9 mouse cellular contexts compared by ENCODE assay signal in the genomic region with DNA sequence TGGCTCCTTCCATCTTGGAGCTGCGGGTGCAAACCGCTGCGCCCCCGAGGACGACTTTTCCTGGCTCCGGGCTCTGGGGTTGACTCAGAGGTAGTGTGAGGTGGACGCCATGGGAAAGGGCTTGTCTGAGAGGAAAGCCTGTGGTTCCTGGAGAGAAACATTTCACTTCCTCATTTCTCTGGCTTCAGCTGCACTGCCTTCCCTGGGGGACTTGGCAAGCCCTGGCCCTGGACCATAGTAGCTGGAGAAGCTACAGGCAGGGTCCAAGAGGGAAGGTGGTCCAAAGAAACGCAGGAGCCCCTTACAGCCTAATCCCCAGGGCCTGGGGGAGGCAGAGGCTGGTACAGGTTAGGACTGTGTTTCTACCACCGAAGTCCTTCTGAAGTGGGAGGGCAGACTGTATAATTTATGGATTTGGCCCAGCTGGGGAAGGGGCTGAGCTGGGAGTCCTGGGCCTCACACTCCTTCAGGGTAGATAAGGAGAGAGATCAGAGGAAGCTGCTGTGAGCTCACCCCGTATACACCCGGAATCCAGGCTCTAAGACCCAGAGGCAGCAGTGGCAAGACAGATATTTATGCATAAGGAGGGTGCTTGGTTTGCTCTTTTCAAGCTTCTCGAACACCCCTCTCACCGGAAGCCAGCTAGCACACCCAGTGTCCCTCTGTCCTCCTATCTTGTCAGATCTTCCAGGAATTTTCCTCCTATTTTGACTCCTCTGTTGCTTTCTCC. TPM values are rescaled to one million over a fixed set of nuclear protein-coding genes. Genes with fewer than 3 reads are reported as not detected.
DNase-seq lines count a peak whose midpoint lies in the region; ATAC-seq and TF ChIP-seq lines count a peak whose summit lies in the region.
"Had no signal": no experiment of that assay in that cellular context is flagged by ENCODE, and none has a peak within 500 bp of the region (broad histone marks: within the 10 kb centered on the region; RNA-seq: fewer than 3 reads in every experiment).

No protein-coding gene starts in this region.

- TF ChIP-seq CTCF in intestine, postnatal 0 days (IDR thresholded peaks at IDR 0.05; ENCODE audit: low read depth), result no peak

- no peak overlapping the region for H3K4me3 ChIP-seq in intestine, embryonic 14.5 days (ENCODE audit: low read depth, low read length)
- H3K4me3 ChIP-seq in intestine, postnatal 0 days (ENCODE audit: low read depth, low read length), result no peak overlapping the region

- DNase-seq in intestine, embryonic 14.5 days (ENCODE audit: low spot score), result no peak
- DNase-seq in heart, adult 18-20 months, result peak; percentile 47 to 78
- peak; percentile 39 to 49 for DNase-seq in kidney, postnatal 36 days
- DNase-seq in urinary bladder, postnatal 25 days (ENCODE audit: low spot score), result no peak
- no peak for DNase-seq in left cerebral cortex, adult 9 months (ENCODE audit: low spot score in 2 of 2)
- DNase-seq in T-cell, adult 2 months (ENCODE audit: low spot score), result no peak
- DNase-seq: left cerebral cortex, postnatal 4 days had no signal

- H3K9me3 ChIP-seq in intestine, embryonic 14.5 days (ENCODE audit: control insufficient read depth, low read length), result no peaks in the 10 kb centered on the region
- no peaks in the 10 kb centered on the region for H3K9me3 ChIP-seq in intestine, postnatal 0 days (ENCODE audit: control insufficient read depth)

- WGBS in intestine, embryonic 14.5 days, result 49% methylated on average over 13 of the region's 13 CpGs
- 44% methylated on average over 13 of the region's 13 CpGs for WGBS in intestine, postnatal 0 days

- H3K27ac ChIP-seq in intestine, embryonic 14.5 days (ENCODE audit: low read depth), result peak overlapping the region; percentile 57
- H3K27ac ChIP-seq in intestine, postnatal 0 days (ENCODE audit: low read depth, low read length), result no peak overlapping the region

- no peak overlapping the region for H3K9ac ChIP-seq in intestine, embryonic 14.5 days (ENCODE audit: low read length)
- no peak overlapping the region for H3K9ac ChIP-seq in intestine, postnatal 0 days (ENCODE audit: low read depth, low read length)

- no peaks in the 10 kb centered on the region for H3K36me3 ChIP-seq in intestine, embryonic 14.5 days (ENCODE audit: control insufficient read depth, insufficient read depth, low read length)
- H3K36me3 ChIP-seq in intestine, postnatal 0 days (ENCODE audit: control insufficient read depth, insufficient read depth), result no peaks in the 10 kb centered on the region

- no peak overlapping the region for H3K4me2 ChIP-seq in intestine, embryonic 14.5 days (ENCODE audit: low read length)
- H3K4me2 ChIP-seq in intestine, postnatal 0 days (replicated peaks; ENCODE audit: low read depth), result no peak overlapping the region

- H3K4me1 ChIP-seq in intestine, embryonic 14.5 days (replicated peaks; ENCODE audit: control insufficient read depth, insufficient read depth, low read length), result peaks cover 4% of the 10 kb centered on the region
- no peaks in the 10 kb centered on the region; the same call in 1 of the 2 replicates for H3K4me1 ChIP-seq in intestine, postnatal 0 days (replicated peaks; ENCODE audit: control insufficient read depth, insufficient read depth, low read length)

- ATAC-seq in intestine, embryonic 14.5 days (replicated peaks; ENCODE audit: low FRiP score, low TSS enrichment, low read depth), result peak; percentile 66; the same call in 1 of the 2 replicates
- no peak for ATAC-seq in intestine, postnatal 0 days
- ATAC-seq in megakaryocyte-erythroid progenitor cell, adult 5-6 weeks (replicated peaks; ENCODE audit: low FRiP score, low TSS enrichment, poor library complexity, severe bottlenecking), result peak; percentile 64

- H3K27me3 ChIP-seq in intestine, embryonic 14.5 days (replicated peaks; ENCODE audit: control insufficient read depth, insufficient read depth, low read length), result no peaks in the 10 kb centered on the region
- no peaks in the 10 kb centered on the region for H3K27me3 ChIP-seq in intestine, postnatal 0 days (replicated peaks; ENCODE audit: control insufficient read depth, insufficient read depth, low read length)

RNA-seq across cellular contexts. Expression of gene Podxl, which starts 50.0 kb away (rescaled TPM):
- polyA plus RNA-seq in intestine, embryonic 14.5 days (2014; fragmentation: Nextera tagmentation; extraction: Ambion mirVana), result 38.9 and 41.1 TPM in 2 replicates
- polyA plus RNA-seq in intestine, postnatal 0 days (2015; fragmentation: Nextera tagmentation; extraction: Ambion mirVana), result 27.9 and 29.0 TPM in 2 replicates
- total RNA-seq in heart, adult 18-20 months (2021), result 10 to 100 TPM; 54.1 to 56.9 TPM
- 0.92 and 1.8 TPM in 2 replicates for total RNA-seq in megakaryocyte-erythroid progenitor cell, adult 5-6 weeks (2014; fragmentation: Nextera tagmentation)
- 0.23 and 0.72 TPM in 2 replicates for total RNA-seq in megakaryocyte-erythroid progenitor cell, adult 5-6 weeks (2017)

Comparison
In these comparisons a context has a peak if more than half of its experiments do, and no peak if none do; other contexts are left out.
1. DNase-seq: peak in heart, adult 18-20 months (2 of 2) and kidney, postnatal 36 days (2 of 2); none in intestine, embryonic 14.5 days (single experiment), urinary bladder, postnatal 25 days (single experiment), left cerebral cortex, adult 9 months (0 of 2) and T-cell, adult 2 months (single experiment).
2. RNA of gene Podxl, which starts 50.0 kb away (total RNA-seq): 54.1 to 56.9 TPM in heart, adult 18-20 months; 0.23 to 1.8 TPM in megakaryocyte-erythroid progenitor cell, adult 5-6 weeks; every median in the first group is over 10 times any median in the second.